Mouse (Mus musculus): ENCODE results near the gene Abcb9.
"Not testable (repeated sequence)": the region's sequence is repeated elsewhere in the genome, so short reads cannot be mapped to it uniquely, and the experiment has no call there.

Gene Abcb9

DNA sequence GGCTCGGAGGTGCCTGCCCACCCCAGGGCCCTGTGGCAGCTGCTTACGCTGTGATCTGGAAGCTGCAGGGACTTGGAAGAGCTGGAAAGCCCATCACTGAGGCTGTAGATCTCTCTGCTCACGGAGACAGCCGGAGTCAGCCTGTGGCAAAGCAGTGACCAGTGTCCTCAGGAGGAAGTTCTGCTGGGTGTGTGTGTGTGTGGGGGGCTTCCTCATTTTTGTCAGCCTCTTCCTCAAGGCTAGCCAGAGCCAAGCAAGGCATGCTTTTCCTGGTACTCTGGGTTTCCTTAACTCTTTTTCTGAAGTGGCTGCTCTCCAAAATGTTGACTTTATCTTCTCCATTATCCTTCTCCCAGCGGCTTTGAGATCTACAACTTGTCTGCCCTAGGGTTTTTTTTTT lies 35.9 kb downstream of the Abcb9 start:
- no peak for DNase-seq (ENCODE audit: low spot score)

DNA sequence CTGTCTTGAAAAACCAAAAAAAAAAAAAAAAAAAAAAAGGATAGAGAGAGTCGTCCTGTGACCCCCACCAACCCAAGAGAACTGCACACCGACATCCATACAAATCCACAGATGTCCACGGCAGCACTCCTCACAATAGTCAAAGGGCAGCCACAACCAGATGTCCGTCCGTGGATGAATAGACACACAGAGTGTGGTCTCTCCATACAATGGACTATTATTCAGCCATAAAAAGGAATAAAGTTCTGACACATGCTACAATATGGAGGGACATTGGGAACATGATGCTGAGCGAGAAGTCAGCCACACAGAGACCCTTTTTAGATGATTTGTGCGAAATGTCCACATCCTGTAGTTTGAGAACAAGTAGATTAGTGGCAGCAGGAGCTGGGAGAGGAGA lies 36.8 kb downstream of the Abcb9 start:
- DNase-seq (ENCODE audit: low spot score): no peak

- no peak for DNase-seq (ENCODE audit: low spot score)
Measured at GRCm38 (mm10) chr5:124056956-124057355, 38.6 kb downstream of the Abcb9 start.

- no peak for DNase-seq (ENCODE audit: low spot score)
Measured at GRCm38 (mm10) chr5:124056219-124056618, 39.4 kb downstream of the Abcb9 start.

DNA sequence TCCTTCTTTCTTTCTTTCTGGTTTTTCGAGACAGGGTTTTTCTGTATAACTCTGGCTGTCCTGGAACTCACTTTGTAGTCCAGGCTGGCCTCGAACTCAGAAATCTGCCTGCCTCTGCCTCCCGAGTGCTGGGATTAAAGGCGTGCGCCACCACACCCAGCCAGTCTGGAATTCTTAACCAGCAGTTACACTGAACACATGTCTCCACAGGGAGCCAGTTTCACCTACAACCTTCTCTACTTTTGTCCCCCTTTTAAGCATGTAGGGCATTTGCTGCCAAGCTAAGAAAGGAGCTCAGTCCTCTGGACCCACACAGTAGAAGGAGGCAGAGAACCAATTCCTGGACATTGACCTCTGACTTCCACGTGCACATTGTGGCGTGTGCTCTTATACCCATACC lies 43.0 kb downstream of the Abcb9 start:
- not testable (repeated sequence) for DNase-seq (ENCODE audit: low spot score)

GRCm38 (mm10) chr5:124051899-124052491 lies 43.6 kb downstream of the Abcb9 start:
- peak; percentile 56 for DNase-seq (ENCODE audit: low spot score)

DNA sequence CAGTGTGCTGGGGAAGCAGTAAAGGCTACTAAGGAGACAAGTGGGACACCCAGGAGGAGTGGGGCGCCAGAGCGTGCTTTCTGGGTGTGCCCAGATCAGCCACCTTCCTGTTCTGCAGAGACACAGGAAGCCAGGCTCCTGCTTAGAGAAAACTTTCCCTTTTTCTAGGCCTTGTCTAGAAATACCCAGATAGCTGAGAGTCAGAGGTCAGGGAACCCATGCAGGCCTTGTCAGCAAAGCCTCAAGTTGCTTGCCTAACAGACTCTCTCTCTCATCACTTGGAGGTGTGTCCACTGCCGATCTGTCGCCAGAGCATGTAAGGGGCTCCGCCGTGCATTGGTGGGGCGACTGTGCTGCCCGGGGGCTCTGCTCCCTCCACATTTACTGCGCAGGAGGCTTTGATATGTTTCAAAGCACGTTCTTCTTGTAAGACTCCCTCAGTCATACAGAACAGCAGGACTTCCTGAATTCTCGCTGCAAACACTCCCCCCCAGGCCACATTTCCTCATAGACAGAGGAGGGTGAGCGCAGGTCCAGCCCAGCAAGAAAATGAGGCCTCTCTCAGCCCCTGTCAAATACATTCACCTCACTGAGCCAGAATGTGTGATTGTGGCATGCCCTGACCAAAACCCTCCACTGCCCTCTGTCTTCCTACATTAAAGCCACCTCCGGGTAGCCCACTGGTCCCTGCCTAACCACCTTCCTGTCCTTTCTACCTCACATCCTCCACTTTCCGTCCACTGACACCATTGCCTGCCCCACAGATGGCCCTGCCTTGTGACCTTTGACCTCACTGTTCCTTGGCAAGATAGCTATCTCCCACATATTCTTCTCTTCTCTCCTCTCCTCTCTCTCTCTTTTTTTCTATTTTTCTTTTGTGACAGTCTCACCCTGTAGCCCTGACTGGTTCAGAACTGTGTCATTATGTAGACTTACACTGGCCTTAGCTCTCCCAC lies 45.2 kb downstream of the Abcb9 start:
- peak; percentile 31 for DNase-seq (ENCODE audit: low spot score)

- DNase-seq (ENCODE audit: low spot score): no peak
Measured at GRCm38 (mm10) chr5:124049249-124050045, 46.2 kb downstream of the Abcb9 start.

GRCm38 (mm10) chr5:124046741-124047401 lies 48.7 kb downstream of the Abcb9 start:
- DNase-seq (ENCODE audit: low spot score): peak; percentile 88

- no peak for DNase-seq (ENCODE audit: low spot score)
Measured at GRCm38 (mm10) chr5:124045453-124046010, 50.1 kb downstream of the Abcb9 start.

GRCm38 (mm10) chr5:124043999-124044398 lies 51.6 kb downstream of the Abcb9 start:
- DNase-seq (ENCODE audit: low spot score): no peak

DNA sequence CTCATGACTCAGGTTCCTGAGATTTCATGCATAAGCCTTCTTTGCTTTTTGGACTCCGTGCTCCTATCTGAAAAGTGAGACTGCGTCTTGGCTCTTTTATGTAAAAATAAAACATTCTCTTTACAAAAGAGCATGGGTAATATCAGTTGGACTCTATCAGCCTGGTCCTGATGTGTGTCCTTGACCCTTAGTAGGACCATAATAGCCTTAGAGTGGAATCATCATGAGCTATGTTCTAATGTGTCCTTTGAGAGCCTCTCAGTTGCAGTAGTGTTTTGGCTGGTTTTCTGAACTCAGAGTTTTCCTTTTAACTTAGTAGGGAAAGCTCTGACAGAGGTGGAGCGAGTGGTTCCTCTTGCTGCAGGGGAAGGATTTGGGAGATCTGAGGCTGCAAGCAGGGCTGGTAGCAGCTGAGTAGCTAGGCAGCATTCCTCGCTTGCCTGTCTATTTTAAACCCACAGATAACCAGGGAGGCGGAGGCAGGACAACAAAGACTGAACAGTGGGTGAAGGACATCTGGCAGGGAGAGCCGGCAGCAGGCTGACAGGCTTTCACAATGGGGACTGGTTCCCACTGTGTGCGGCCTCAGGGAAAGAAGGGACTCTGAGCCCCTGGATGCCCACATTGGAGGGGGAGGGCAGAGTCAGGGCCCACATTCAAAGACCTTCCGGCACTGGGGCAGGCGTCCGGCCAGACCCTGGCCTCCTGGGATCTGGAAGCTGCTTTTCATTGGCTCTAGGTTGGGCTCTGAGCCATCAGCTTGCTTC lies 52.2 kb downstream of the Abcb9 start:
- peak; percentile 43 for DNase-seq (ENCODE audit: low spot score)

GRCm38 (mm10) chr5:124041097-124041496 lies 54.5 kb downstream of the Abcb9 start:
- no peak for DNase-seq (ENCODE audit: low spot score)

DNA sequence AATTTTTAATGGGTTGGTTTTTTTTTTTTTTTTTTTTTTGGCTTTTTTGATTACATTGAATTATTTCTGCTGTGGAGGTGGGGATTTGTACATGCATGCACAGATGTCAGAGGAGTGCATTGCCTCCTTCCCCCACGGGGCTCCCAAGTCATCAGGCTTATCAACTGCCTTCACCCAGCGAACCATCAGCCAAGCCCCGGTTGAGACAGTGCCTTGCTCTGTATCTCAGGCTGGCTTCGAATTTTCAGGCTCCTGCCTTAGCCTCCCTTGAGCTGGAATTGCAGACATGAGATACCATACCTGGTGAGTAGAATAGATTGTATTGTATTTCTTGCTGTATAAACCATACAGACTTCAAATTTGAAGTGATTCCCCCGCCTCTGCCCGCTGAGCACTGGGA lies 56.0 kb downstream of the Abcb9 start:
- no peak for DNase-seq (ENCODE audit: low spot score)

DNA sequence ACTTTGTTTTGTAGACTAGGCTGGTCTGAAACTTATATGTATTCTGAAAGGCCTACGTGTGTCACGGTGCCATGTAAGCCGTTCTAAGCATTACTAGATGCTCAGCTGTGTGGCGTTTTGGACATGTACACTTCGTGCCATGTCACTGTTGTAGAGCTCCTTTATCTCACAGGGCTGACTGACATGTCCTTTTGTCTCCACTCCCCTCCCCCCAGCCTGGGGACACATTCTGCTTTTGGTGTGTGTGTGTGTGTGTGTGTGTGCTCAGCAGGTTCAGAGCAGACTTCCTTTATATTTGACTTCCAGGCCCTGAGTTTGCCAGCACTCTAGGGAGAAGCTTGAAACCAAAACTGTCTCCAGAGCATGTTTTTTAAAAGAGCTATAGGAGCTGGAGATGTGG lies 58.8 kb downstream of the Abcb9 start:
- DNase-seq (ENCODE audit: low spot score): no peak

GRCm38 (mm10) chr5:124036341-124036740 lies 59.3 kb downstream of the Abcb9 start:
- DNase-seq (ENCODE audit: low spot score): no peak

DNA sequence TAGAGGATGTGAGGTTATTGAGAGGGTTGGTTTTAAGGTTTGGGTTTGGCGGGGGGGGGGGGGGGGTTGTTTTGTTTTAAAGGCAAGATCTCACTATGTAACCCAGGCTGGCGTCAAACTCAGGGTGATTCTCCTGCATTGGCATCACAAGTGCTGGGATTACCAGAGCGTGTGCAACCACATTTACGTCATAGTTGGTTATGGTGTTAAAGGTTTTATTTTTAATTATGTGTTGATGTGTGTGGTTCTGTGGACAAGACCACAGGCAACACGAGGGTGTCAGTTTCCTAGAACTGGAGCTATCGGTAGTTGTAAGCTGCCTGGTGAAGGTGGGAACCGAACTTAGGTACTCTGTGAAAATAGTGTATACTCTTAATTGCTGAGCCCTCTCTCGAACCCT lies 59.8 kb downstream of the Abcb9 start:
- no peak for DNase-seq (ENCODE audit: low spot score)

- no peak for DNase-seq (ENCODE audit: low spot score)
Measured at GRCm38 (mm10) chr5:124035406-124035805, 60.2 kb downstream of the Abcb9 start.

DNA sequence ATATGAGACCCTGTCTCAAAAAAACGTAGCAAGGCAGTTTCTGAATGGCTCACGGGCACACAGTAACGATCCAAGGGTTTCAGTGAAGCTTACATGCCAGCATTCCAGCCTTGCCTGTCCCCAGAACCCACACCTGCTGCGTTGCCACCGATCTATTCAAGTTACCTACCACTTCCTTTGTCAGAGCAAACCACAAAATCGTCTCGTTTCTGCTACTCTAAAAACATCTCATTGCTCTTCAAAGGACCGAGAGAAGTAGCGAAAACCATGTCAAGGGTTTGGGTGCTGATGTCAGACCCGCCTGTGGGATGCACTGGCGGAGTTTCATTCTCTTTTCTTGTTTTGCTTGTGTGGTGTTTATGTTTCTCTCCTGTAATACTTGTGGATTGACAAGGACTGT lies 61.1 kb downstream of the Abcb9 start:
- DNase-seq (ENCODE audit: low spot score): no peak

DNA sequence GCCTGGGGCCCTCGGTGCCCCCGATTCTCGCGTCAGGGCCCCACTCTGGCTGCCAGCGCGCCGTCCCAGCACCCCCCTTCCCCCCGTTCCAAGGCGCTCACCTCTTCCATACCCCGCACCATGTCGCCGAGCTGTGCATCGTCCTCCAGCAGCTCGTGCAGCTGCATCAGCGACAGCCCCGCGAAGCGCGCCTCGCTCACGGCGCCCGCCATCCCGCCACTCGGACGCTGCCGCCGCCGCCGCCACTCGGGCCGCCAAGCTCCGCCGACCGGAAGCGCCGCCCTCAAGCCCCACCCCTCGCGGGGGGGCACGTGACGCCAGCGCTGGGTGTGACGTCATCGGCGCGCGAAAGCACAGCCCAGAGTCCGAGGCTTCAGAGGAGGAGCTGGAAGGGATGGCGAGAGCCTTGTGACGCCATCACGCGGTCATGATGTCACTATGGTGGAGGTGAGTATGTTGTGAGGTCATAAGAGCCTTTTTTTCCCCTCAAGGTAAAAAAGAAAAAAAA lies 63.5 kb downstream of the Abcb9 start, which contains the start of gene Vps37b:
TSS of gene Vps37b (minus strand) at position 270 of the 508 bp plus-strand sequence.
- DNase-seq (ENCODE audit: low spot score): peak; percentile 89

Data from urinary bladder, postnatal 14 days (tissue).